Mouse (Mus musculus) MEL (cell line): ENCODE measurements around the gene Sgcd. TPM values are rescaled to one million over a fixed set of nuclear protein-coding genes. Genes with fewer than 3 reads are reported as not detected.

ENCODE experiments used
- DNase-seq: peaks from one replicate; pipeline ENCODE4 v3.0.0; 2011; ENCODE audit warnings: low read depth, low spot score
- H3K27ac ChIP-seq: 2 replicates; pipeline ENCODE4 v1.5.1; 2012; ENCODE audit warnings: low read depth, mild to moderate bottlenecking, control low read depth, low read length, moderate library complexity; ENCODE audit not compliant: control insufficient read depth
- H3K27me3 ChIP-seq, 2 experiments: fragments of 150-350 bp in 1 of 2; sonication (generic) in 1 of 2; 2 replicates each; pipeline ENCODE4 v1.6.1; 2012; ENCODE audit warnings: low read length in 2 of 2, mild to moderate bottlenecking in 2 of 2, improper control_type of control experiment in 1 of 2, moderate library complexity in 1 of 2; ENCODE audit not compliant: insufficient read depth in 2 of 2, control insufficient read depth in 1 of 2
- H3K36me3 ChIP-seq, 2 experiments: 2 replicates each; pipeline ENCODE4 v1.6.1; 2012 to 2014; ENCODE audit warnings: low read length in 2 of 2, improper control_type of control experiment in 1 of 2, inconsistent platforms in 1 of 2, mild to moderate bottlenecking in 1 of 2; ENCODE audit not compliant: insufficient read depth in 2 of 2, control insufficient read depth in 1 of 2
- H3K4me1 ChIP-seq, 2 experiments: fragments of 150-350 bp in 1 of 2; sonication (generic) in 1 of 2; 2 replicates each; pipeline ENCODE4 v1.6.1; 2012; ENCODE audit warnings: low read length in 2 of 2, improper control_type of control experiment in 1 of 2, mild to moderate bottlenecking in 1 of 2; ENCODE audit not compliant: insufficient read depth in 2 of 2, control insufficient read depth in 1 of 2
- H3K4me3 ChIP-seq, 2 experiments: fragments of 150-350 bp in 1 of 2; sonication (generic) in 1 of 2; 2 replicates each; pipeline ENCODE4 v1.5.1; 2012; ENCODE audit warnings: low read depth in 2 of 2, low read length in 2 of 2, mild to moderate bottlenecking in 2 of 2, moderate library complexity in 2 of 2, control low read depth in 1 of 2, improper control_type of control experiment in 1 of 2; ENCODE audit not compliant: control insufficient read depth in 1 of 2, insufficient read depth in 1 of 2
- H3K79me2 ChIP-seq: 2 replicates; pipeline ENCODE4 v1.6.1; 2012; ENCODE audit warnings: mild to moderate bottlenecking, low read length, moderate library complexity; ENCODE audit not compliant: control insufficient read depth, poor library complexity, insufficient read depth
- H3K9ac ChIP-seq: 2 replicates; pipeline ENCODE4 v1.6.1; 2012; ENCODE audit warnings: low read depth, mild to moderate bottlenecking, control low read depth, low read length, moderate library complexity; ENCODE audit not compliant: control insufficient read depth, poor library complexity, severe bottlenecking
- H3K9me3 ChIP-seq: fragments of 150-350 bp; sonication (generic); replicated peaks from 2 replicates; pipeline ENCODE4 v1.6.1; 2012; ENCODE audit warnings: mild to moderate bottlenecking, low read length, improper control_type of control experiment, moderate library complexity; ENCODE audit not compliant: insufficient read depth
- BHLHE40 ChIP-seq: IDR thresholded peaks from 2 replicates; pipeline ENCODE4 v1.6.1; 2012; ENCODE audit warnings: low read depth, mild to moderate bottlenecking, inconsistent platforms, low read length, improper control_type of control experiment, borderline replicate concordance
- GATA1 ChIP-seq: IDR thresholded peaks from 2 replicates; pipeline ENCODE4 v1.6.1; 2011; ENCODE audit warnings: low read depth, low read length, improper control_type of control experiment
- HCFC1 ChIP-seq: IDR thresholded peaks from 2 replicates; pipeline ENCODE4 v1.6.1; 2012; ENCODE audit warnings: low read depth, mild to moderate bottlenecking, inconsistent platforms, low read length, improper control_type of control experiment, moderate library complexity
- JUND ChIP-seq: IDR thresholded peaks from 2 replicates; pipeline ENCODE4 v1.6.1; 2011; ENCODE audit warnings: low read depth, mild to moderate bottlenecking, improper control_type of control experiment, low read length
- MAFK ChIP-seq: IDR thresholded peaks from 2 replicates; pipeline ENCODE4 v1.6.1; 2011; ENCODE audit warnings: low read depth, mild to moderate bottlenecking, low read length, improper control_type of control experiment, borderline replicate concordance
- MAX ChIP-seq: IDR thresholded peaks from 2 replicates; pipeline ENCODE4 v1.6.1; 2011; ENCODE audit warnings: low read length, improper control_type of control experiment
- MYB ChIP-seq: IDR thresholded peaks from 2 replicates; pipeline ENCODE4 v1.6.1; 2011; ENCODE audit warnings: mild to moderate bottlenecking, low read depth, low read length, improper control_type of control experiment
- NELFE ChIP-seq: IDR thresholded peaks from 2 replicates; pipeline ENCODE4 v1.6.1; 2011; ENCODE audit warnings: low read depth, low read length, improper control_type of control experiment
- POLR2A ChIP-seq, 2 experiments: IDR thresholded peaks; 2 replicates each; pipeline ENCODE4 v1.6.1; 2011 to 2012; ENCODE audit warnings: low read length in 2 of 2, mild to moderate bottlenecking in 2 of 2, control low read depth in 1 of 2, improper control_type of control experiment in 1 of 2, low read depth in 1 of 2, moderate library complexity in 1 of 2; ENCODE audit not compliant: control insufficient read depth in 1 of 2, insufficient read depth in 1 of 2, poor library complexity in 1 of 2
- POLR2AphosphoS2 ChIP-seq: IDR thresholded peaks from 2 replicates; pipeline ENCODE4 v1.6.1; 2011; ENCODE audit warnings: low read length, improper control_type of control experiment
- RAD21 ChIP-seq: IDR thresholded peaks from 2 replicates; pipeline ENCODE4 v1.6.1; 2011; ENCODE audit warnings: mild to moderate bottlenecking, low read depth, low read length, improper control_type of control experiment
- RCOR1 ChIP-seq: IDR thresholded peaks from 2 replicates; pipeline ENCODE4 v1.6.1; 2012; ENCODE audit warnings: low read depth, mild to moderate bottlenecking, inconsistent platforms, low read length, improper control_type of control experiment
- SMC3 ChIP-seq: IDR thresholded peaks from 2 replicates; pipeline ENCODE4 v1.6.1; 2011; ENCODE audit warnings: low read depth, low read length, improper control_type of control experiment
- TBP ChIP-seq: IDR thresholded peaks from 2 replicates; pipeline ENCODE4 v1.8.0; 2011; ENCODE audit warnings: low read depth, low read length, improper control_type of control experiment
- TCF12 ChIP-seq: IDR thresholded peaks from 2 replicates; pipeline ENCODE4 v1.6.1; 2014; ENCODE audit warnings: low read depth, mild to moderate bottlenecking, inconsistent platforms, low read length, improper control_type of control experiment, moderate library complexity
- UBTF ChIP-seq: IDR thresholded peaks from 2 replicates; pipeline ENCODE4 v1.6.1; 2012; ENCODE audit warnings: low read depth, mild to moderate bottlenecking, inconsistent platforms, low read length, improper control_type of control experiment, moderate library complexity, borderline replicate concordance; ENCODE audit not compliant: insufficient read depth
- USF2 ChIP-seq, 2 experiments: IDR thresholded peaks; 2 replicates each; pipeline ENCODE4 v1.6.1; 2011 to 2012; ENCODE audit warnings: improper control_type of control experiment in 2 of 2, low read length in 2 of 2, borderline replicate concordance in 1 of 2, inconsistent platforms in 1 of 2, low read depth in 1 of 2, mild to moderate bottlenecking in 1 of 2; ENCODE audit not compliant: insufficient read depth in 1 of 2
- ZC3H11A ChIP-seq: IDR thresholded peaks from 2 replicates; pipeline ENCODE4 v1.6.1; 2012; ENCODE audit warnings: low read depth, mild to moderate bottlenecking, inconsistent platforms, low read length, improper control_type of control experiment
- ZMIZ1 ChIP-seq: IDR thresholded peaks from 2 replicates; pipeline ENCODE4 v1.6.1; 2012; ENCODE audit warnings: low read depth, mild to moderate bottlenecking, inconsistent platforms, low read length, improper control_type of control experiment, moderate library complexity
- ZNF384 ChIP-seq: IDR thresholded peaks from 2 replicates; pipeline ENCODE4 v1.6.1; 2012; ENCODE audit warnings: low read depth, mild to moderate bottlenecking, inconsistent platforms, low read length, improper control_type of control experiment
- polyA plus RNA-seq, 2 experiments: library from polyadenylated mRNA; stranded (reverse) in 1 of 2; unstranded in 1 of 2; fragments of >175 nt in 1 of 2; fragments of >200 nt in 1 of 2; gene quantifications; 2 replicates each; pipeline versions ENCODE4 v1.2.1 to v1.2.4; 2012; ENCODE audit warnings: low replicate concordance in 2 of 2, low read depth in 1 of 2; ENCODE audit not compliant: insufficient read length in 2 of 2, insufficient read depth in 1 of 2, missing spikeins in 1 of 2
- total RNA-seq: library from RNA; depleted of rRNA; stranded (reverse); fragments of 300-350 nt; gene quantifications from 2 replicates; pipeline ENCODE4 v1.2.3, GENCODE M21; 2012

Gene Sgcd
- total and polyA plus RNA-seq, 3 experiments: not detected

GRCm38 (mm10) chr11:47224148-47224547, 764.6 kb downstream of the Sgcd start:
- DNase-seq: no peak
- Histone ChIP-seq H3K9ac (no peak overlapping the region), H3K27ac (no peak overlapping the region), H3K9me3 (no peaks in the 10 kb centered on the region), H3K36me3 (no peaks in the 10 kb centered on the region), H3K79me2 (no peaks in the 10 kb centered on the region), H3K27me3 (no peaks in the 10 kb centered on the region), H3K4me3 (no peak overlapping the region), H3K4me1 (no peaks in the 10 kb centered on the region)
- no peak for TF ChIP-seq HCFC1
- no peak for TF ChIP-seq NELFE
- no peak for TF ChIP-seq USF2 (IDR thresholded peaks at IDR 0.05; ENCODE audit: borderline replicate concordance in 1 of 2, insufficient read depth in 1 of 2, low read depth in 1 of 2, low read length in 2 of 2)

DNA sequence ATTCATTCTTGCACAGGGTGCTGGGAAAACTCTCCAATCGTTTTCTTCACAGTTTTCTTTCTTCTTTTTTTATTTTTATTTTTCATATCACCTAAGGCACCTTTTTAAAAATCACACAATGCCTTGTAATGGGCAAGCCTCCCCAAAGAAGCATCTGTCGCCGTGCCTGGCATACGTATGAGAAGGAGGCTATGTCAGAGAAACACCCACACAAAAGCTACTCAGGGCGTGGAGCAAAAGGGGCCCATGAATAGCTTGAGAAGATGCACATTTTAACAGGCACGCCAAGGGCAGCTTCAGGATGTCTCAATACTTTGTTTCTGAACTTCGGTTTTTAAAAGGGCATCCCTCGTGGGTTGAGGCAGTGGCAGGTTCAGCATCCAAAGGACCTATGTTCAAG, 777.2 kb downstream of the Sgcd start:
- H3K4me1 ChIP-seq: no peaks in the 10 kb centered on the region
- no peak overlapping the region for H3K4me3 ChIP-seq
- TF ChIP-seq POLR2AphosphoS2 (no peak), GATA1 (no peak), BHLHE40 (no peak), UBTF (no peak), POLR2A (IDR thresholded peaks at IDR 0.05; ENCODE audit: control insufficient read depth in 1 of 2, insufficient read depth in 1 of 2, low read depth in 1 of 2, low read length in 2 of 2, poor library complexity in 1 of 2) (no peak), MYB (no peak), NELFE (no peak), RCOR1 (no peak), RAD21 (no peak), ZNF384 (no peak), MAFK (no peak), ZMIZ1 (no peak), SMC3 (no peak), HCFC1 (no peak), ZC3H11A (no peak), TCF12 (no peak), MAX (no peak), JUND (no peak), TBP (no peak)
- TF ChIP-seq, all 39 proteins: peak for 0
- no peaks in the 10 kb centered on the region for H3K9me3 ChIP-seq
- H3K27me3 ChIP-seq: no peaks in the 10 kb centered on the region; a peak in 1 of 4 replicates
- H3K36me3 ChIP-seq: no peaks in the 10 kb centered on the region
- no peak overlapping the region for H3K27ac ChIP-seq
- no peak for DNase-seq
- no peaks in the 10 kb centered on the region for H3K79me2 ChIP-seq
- no peak overlapping the region for H3K9ac ChIP-seq
